Mouse (Mus musculus) liver, embryonic 14.5 days (tissue): Measurements from ENCODE around the gene Dyrk1a.

Source experiments
- CTCF ChIP-seq: IDR thresholded peaks from 2 replicates; pipeline ENCODE4 v1.5.1; 2016; ENCODE audit warnings: antibody characterized with exemption, low read depth, control low read depth
- EP300 ChIP-seq: IDR thresholded peaks from 2 replicates; pipeline ENCODE4 v1.6.1; 2016; ENCODE audit warnings: antibody characterized with exemption, low read depth

DNA sequence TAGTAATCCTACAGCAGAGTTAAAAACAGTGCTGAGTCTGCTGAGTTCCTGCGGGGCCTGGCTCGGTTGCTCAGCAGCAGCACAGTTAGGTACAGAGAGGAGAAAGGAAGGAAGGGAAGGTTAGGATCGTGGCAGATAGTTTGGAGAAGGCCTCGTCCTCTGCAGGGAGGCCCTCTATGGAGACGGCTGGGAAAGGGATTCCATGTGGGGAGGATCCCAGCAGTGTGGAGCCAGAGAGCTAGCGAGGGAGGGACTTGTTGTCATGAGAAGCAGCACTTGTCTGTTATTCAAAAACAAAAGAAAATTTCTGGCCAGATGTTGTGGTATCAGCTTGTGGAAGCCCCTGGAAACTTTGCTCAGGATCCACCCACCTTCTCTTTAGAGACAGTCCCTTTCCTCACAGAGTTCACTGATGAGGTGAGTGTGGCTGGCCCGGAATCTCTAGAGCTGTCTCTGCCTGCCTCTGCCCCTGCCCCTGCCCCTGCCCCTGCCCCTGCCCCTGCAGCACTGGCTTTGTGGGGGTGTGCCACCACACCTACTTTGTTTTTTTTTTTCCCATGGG is 11.1 kb downstream of the Dyrk1a start:
- TF ChIP-seq EP300 (no peak), CTCF (no peak)
